Mouse (Mus musculus): Measurements from ENCODE around the gene Pter. TPM values are rescaled to one million over a fixed set of nuclear protein-coding genes. Genes with fewer than 3 reads are reported as not detected.

Gene Pter
- 1 to 10 TPM; 1.4 to 2.7 TPM for total RNA-seq (2021)
- long read RNA-seq, experiment 1, partial matches to known transcripts = 0 of 3 reads
- long read RNA-seq, experiment 1, other reads (novel, unspliced or antisense) = 1 of 3 reads
- long read RNA-seq, experiment 2, partial matches to known transcripts = 0 of 5 reads
- long read RNA-seq, experiment 2, other reads (novel, unspliced or antisense) = 1 of 5 reads

DNA sequence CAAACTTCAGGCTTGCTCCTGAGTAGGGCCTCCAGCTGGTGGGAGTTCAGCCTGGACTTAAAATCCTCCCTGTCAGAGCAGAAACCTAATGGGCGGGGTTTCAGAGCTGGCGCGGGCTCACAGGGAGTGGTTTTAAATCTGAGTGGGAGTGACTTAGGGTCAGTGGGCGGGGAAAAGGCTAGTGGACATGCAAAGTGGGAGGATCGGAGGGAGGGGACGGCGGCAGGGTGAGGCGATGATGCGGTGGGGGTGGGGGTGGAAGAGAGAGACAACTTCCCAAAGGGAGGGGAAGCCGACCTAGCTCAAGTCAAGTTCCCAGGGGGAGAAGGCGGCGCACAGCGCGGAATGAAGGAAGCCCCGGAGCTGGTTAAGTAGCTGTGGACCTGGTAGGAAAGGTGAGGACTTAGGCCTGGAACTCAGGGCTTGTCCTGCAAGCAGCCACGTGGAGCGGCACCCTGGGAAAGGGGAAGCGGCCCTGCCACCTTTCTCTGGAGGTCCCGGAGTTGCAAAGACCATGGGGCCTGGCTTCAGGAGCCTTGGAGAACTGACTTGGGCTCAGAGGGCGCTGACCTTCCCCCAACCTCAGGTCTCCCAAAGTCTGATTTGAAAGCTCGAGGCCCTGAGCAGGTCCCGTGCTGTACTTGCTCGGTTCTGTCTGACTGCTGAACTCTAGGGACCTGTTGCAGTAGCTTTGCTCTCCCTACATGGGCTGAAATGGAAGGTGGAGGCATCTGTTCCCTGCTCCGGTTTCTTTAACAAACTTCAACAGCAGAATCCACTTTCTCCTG lies at the start of gene Pter:
Gene Pter (plus strand): TSS at position 238 of the 788 bp plus-strand sequence.
- DNase-seq (ENCODE audit: low spot score in 2 of 2) = peak; percentile 31 to 56

DNA sequence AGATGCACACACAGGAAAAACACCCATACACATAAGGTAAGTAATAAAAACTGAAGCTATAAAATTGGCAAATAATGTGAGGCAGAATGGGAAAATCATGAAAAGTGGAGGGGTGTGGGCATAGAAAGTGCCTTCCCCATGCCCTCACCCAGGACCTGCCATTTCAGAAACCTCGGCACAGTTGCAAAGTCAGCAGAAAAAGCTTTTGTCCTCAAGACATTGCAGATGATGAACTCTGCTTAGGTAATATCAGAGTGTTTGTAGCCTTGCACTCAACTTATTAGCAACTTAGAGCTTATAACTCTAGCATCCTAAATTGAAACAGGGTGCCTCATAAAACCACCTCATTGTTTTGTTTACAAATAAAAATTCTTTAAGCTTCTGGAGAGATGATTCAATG lies 49.6 kb upstream of the Pter start:
- DNase-seq (ENCODE audit: low spot score in 2 of 2) = no peak

DNA sequence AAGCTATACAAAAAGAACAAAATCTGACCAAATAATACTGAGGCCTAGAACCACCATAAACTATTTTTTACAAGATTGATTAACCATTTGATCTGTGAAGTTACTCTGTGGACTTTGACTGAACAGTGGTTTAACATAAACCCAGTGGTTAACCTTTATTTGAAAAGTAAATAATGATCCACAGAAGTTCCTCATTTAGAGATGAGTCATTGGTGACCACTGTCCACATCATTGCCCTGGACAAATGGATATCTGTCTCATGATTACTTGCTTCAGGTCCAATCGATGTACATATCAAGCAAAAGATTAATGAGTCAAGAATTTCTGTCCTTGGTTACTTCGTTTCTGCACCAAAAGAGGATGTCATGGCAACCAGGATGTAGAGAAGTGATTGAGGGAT lies 44.3 kb upstream of the Pter start:
- no peak for DNase-seq (ENCODE audit: low spot score in 2 of 2)

DNA sequence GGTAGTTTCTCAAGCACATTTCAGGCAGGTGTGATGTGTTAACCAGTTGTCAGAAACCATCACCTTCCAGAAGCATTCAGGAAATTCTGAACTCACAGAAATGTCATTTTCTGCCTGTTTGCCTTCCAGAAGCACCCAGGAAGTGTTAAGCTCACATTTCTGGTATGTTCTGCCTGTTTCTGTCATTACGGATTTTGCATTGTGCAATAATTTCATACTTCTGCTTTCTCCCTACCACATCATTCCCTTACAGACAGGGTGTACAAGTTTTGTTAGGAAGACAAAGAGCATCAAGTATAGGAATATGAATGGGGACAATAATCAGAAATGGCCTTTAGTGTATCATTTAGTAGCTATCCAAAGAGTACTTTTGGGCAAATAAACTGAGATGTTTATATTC lies 42.8 kb upstream of the Pter start:
- DNase-seq (ENCODE audit: low spot score in 2 of 2) = no peak

DNA sequence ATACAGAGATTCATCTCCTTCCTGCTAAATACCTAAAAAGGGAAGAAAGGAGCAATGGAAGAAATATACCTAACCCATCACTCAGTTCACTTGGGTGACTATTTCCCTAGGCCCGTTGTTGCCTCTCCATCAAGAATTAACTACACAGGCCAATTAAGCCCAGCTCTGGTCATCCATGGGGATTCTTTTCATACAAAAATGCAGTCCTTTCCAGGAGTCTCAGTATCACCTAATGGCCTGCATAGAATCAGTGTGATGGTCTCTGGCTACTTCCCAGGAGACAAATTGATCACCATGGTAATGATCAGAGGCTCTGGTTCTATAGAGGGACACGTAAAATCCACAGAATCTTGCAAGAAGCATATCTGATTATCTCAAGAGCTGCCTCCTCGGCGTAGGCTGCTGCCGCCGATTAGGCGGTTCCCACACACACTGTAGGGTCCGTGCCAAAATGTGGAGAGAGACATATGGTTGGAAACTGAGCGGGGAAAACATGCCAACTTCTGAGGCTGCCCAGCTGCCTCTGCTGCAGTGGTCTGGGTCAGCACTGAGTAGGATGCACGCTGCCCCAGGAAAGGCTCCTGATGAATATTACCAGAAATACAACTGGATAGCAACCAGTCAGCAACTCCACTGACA lies 40.4 kb upstream of the Pter start:
- peak; percentile 42 to 61 for DNase-seq (ENCODE audit: low spot score in 2 of 2)

DNA sequence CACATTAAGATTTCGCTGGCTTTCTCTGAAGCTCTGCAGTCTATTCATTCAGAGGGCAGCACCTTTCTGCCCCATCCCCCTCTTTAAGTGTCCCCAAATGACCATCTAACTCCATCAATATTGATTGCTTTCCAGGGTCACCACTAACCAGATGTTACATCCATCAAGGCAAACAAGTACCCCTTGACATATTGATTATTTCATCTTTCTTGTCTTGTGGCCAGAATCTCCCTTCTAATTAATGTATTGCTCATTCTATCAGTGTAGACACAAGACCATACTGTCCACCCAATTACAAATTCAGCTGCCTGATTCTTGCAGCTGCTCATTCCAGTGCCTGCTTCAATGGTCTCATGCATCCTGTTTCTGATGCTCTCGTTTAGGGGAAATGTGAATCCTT lies 36.8 kb upstream of the Pter start:
- DNase-seq (ENCODE audit: low spot score in 2 of 2) = no peak

DNA sequence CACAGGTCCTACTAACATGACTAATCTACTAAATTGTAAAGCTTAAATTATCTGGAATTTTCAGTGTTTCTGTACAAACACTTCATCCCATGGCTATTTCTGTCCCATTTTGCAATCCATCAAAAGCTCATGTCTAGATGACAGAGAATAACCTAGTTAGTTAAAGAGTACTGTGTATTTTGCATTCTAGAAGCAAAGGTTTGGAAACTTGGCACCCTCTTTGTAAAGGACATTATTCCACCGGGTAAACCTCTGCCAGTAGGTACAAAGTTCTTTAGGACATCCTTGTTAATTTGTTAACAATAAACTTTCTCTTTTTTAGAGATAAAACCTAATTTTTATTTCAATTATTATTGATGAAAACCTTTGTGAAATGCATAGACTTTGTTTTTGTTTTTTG lies 18.1 kb upstream of the Pter start:
- no peak for DNase-seq (ENCODE audit: low spot score in 2 of 2)

DNA sequence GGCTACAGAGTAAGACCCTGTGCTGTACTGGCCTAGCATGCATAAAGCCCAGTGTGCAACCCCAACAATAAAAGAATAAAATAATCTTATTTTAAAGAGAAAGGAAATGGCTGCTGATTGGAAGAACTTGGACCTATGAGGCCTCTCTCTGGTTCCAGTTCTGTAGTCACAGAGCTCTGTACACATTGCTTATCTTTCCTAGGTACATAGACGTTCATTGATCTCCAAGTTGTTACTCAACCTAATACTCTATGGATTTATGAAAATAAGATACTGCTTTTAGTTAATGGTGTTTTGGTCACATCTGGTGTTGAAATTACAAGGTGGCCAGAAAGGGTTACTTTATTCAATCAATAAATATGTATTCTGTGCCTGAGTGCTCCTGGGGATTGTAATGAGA lies 1.8 kb downstream of the Pter start:
- DNase-seq (ENCODE audit: low spot score in 2 of 2) = no peak

DNA sequence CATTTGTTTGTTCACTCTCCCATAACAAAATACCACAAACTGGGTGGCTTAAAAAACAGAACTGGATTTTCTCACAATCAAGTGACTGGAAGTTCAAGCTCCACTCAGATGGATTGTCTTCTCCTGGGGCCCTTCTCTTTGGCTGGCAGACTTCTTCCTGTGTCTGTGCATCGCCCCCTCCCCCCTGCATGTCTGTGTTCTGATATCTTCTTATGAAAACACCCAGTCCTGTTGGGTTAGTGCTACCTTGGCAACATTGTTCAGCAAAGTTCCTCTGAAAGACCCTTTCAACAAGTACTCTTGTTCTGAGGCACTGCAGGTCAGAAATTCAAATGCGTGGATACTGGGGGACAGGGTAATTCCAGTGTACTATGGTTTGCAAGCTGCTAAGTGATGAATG lies 6.5 kb downstream of the Pter start:
- no peak for DNase-seq (ENCODE audit: low spot score in 2 of 2)

DNA sequence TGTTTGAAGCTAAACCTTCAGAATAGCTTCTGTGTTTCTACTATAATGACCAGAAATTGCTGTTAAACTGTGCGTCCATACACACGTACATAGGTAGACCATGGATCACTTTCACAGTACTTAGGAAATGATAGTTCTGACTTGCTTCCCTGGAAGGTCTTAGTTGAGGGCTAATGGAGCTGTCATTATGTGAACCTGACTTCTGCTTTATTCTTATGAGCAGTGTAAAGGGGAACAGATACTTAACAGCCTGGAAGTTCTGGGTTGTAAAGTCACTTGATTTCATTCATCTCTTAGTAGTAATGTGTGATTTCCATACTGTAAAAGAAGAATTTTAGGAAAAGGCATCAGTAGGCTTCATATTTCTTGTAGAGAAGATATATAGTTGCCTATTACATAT lies 10.1 kb downstream of the Pter start:
- no peak for DNase-seq (ENCODE audit: low spot score in 2 of 2)

DNA sequence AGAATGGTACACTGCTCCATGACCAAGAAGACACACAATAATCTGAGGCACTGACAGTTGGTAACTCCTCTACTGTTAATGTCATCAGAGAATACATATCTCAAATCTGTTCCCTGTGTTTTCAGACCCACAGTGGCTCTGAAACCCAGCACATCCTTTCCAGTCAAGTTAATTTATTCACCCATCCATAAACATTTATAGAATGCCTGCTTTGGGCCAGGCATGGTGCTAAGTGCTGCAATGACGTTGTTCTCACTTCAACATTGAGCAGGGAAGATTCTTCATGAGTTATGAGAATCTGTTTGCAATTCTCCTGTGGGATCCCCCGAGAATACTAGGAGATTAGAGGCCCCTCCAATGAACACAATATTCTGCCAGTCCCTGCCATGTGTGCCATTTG lies 11.4 kb downstream of the Pter start:
- DNase-seq (ENCODE audit: low spot score in 2 of 2) = no peak

DNA sequence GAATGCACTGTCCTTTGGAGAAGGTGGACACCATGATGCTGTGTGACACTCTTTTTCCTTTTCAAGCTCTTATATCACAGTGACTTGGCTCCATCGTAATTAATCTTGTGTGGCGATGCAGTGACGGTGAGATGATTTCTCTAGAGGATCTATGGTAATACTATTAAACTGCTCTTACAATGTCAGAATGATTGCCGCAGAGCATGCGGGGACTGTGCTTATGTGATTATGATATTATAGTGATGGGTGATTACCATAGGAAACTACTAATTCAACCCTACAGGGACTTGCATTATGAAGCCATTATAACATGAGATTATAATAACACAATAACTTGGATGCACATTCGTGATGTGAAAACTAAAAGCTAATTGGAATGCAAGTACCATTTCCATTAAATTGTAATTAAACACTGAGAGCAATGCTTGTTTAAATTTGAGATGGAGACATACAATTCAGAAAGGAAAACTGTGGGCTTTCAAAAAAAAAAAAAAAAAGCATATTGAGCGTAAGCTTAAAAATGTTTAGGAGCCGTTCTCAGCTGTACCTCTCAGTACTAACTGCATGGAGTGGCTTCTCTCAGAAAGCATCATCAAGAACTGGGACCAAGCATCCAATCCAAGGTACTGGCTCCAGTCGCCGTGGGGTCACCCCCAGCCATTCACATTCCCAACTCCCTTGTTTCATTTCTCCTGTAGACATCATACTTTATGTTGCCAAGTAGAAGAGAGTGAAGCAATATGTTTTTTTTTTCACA lies 13.8 kb downstream of the Pter start:
- DNase-seq (ENCODE audit: low spot score in 2 of 2) = no peak

DNA sequence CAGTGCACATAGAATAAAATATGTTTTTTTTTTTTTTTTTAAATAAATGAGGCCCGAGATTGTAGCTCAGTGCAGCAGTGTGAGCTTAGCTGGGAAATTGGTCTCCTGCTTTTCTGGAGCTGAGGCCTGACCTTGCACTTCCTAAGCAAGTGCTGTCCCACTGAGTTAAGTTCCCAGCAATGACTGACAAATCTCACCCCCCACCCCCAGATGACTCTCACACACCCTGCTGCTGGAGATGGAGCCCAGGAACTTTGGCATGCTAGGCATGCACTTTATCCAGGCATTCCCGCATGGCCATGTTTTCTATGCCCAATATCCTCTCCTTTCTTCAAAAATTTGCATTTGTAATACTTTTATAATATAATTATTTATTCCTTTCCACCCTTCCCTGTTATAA lies 14.8 kb downstream of the Pter start:
- no peak for DNase-seq (ENCODE audit: low spot score in 2 of 2)

DNA sequence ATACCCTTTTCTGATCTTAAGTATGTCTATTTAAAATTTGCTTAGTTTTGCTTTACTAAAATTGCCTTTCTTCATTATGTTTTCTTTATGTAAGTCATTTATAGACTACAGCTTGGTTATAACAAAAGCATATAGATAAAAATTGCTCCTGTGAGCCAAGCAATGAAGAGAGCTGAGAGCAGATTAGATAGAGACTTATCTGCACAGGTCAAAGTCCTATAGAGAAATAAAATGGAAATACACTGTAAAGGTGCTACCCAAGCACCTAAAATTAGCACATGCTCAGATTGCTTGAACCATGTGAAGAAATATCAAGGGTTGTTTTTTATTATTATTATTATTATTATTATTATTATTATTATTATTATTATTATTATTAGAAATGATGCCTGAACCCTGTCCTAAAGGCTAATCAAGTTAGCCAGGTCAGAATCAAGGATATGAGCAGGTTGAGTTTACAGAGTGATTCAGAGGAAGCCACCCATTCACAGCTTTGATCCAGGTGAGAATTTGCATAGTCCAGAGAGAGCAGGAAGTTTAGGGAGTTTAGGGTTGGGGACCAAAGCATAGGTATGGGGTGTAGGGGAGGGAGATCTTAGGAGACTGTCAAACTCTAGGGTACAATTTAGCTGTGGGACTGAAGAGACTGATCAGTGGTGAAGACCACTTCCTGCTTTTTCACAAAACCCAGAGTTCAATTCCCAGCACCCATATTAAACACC lies 33.0 kb downstream of the Pter start:
- no peak for DNase-seq (ENCODE audit: low spot score in 2 of 2)

DNA sequence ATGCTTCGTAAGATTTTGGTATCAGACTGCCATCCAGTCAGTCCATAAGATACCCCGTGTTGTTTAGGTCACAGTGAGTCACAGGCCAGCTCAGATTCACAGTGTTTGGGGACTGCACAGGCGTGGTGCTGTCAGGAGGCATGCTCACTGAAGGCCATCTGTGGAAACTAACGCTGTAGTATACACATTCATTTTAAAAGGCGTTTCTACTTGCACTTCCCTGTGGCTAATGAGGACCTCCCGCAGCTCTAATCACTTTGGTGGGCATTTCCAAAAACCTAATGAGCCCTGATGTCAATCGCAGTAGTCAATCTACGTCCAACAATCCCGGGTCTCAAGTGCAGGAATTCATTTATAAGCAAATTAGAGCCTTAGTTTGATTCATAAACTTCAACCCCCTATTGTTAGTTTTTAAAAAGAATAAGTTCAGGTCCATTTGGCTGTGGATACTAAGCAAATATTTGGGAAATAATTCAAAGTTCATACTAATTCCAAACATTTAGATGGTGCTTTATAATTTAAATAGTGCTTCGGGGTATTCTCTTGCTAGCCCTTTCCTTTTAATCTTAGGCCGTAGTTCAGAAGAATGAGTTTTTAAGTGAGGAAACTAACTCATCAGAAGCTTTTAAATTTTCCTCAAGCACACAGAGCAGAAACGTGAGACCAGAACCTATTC lies 46.3 kb downstream of the Pter start:
- DNase-seq (ENCODE audit: low spot score in 2 of 2) = peak in 1 of 2 experiments; percentile 54

DNA sequence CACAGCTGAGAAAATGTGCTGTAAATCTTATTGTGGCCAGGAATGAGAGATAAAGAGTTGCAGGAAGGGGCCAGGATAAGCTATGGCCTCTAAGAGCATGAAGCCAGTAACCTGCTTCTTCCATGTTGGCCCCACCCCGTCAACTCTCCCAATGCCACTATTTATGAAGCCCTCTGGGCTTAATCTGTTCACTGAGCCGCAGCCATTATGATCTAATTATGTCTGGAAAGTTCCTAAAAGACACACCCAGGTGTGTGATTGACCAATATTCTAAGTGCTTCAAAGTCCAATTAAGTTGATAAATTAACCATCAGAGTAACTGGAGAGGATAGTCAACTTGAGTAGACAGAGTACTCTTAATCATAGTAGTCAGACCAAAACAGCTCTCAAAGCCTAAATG lies 49.9 kb downstream of the Pter start:
- no peak for DNase-seq (ENCODE audit: low spot score in 2 of 2)

DNA sequence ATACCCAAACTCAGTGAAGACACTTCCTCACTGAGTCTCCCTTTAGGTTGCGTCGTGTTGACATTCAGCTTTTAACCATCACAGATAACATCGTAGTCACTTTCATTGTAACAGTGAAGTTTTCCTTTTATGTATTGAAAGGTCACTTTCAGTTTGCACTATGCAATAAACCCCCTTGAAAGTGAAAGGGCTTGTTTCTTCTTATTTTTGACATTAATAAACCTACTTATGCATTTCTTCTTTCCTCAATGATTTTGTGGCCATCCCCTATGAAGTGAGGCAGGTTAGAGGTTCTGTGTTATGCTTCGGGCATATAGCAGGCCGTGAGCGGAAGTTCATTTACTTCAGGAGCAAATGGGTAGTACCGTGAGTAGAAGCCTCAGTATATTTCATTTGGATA lies 53.5 kb downstream of the Pter start:
- no peak for DNase-seq (ENCODE audit: low spot score in 2 of 2)

DNA sequence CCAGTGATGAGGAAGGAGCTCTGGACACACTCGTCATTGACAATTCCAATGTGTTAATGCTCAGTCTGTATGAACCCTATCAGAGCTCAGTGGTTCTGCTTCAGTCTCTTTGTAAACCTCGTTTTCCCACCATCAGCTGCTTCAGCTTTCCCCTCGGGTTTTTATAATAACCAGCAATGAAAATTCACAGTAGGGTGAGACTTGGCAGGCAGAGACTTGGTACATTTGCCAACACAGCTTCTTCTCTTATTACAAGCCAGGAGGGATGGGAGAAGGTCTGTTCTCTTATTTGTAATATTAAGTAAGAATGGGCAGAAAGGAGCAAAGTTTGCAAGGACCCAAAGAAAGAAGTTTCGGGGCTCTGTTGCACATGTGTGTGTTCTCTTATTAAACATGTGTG lies 54.9 kb downstream of the Pter start:
- DNase-seq (ENCODE audit: low spot score in 2 of 2) = peak in 1 of 2 experiments; percentile 44

DNA sequence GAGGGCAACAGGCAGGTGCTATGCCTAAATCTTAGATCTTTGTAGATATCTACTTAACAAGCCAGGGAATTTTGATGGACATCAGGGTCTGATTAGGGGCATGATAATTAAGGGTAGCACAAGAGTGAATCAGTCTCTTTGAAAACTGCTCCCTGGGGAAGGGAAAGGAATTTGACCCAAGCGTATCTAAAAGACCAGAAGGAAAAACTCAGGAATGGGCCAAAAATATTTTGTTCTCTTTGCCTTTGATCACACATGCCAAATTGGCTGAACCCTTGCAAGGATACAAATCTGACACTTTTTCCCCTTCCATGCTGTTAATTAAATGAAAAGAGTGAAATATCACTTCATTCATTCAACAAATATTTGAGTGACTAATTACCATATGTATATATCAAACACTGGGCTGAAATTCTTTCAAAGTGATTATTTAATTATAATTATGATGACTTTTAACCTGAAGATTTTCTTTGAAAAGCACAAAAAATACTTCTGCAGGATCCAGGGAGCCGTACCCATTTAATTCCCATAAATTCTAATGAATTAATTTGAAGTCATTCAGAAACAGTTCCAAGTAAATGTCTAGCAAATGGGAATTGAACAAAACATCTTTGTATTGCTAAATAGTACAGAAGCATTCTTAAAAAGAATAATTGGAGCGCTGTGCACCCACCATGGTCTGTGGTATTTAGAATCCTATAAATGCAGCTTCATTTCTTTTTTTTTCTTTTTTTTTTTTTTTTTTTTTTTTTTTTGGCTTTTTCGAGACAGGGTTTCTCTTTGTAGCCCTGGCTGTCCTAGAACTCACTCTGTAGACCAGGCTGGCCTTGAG lies 61.3 kb downstream of the Pter start:
- no peak for DNase-seq (ENCODE audit: low spot score in 2 of 2)

DNA sequence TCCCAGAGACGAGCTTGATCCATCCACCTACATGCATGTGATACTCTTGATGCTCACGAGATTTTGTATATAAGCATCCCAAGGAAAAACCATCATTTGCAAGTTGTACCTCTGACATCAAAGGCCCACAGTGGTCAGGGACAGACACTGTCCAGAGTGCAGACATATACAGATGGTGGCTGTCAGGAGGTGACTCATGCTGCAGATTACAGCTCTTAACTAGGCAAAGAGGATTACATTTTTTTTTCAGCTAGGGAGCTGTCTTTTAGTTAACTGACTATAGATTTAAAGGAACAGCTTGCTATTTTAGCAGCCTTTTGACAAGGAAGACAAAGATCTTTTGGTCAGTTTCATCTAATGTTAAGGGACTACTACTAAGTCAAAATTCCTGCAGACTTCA lies 76.2 kb downstream of the Pter start:
- no peak for DNase-seq (ENCODE audit: low spot score in 2 of 2)

Measured in layer of hippocampus, postnatal 14 days (tissue).